Mouse (Mus musculus) thymus, adult 2 months (tissue): ENCODE data around the gene Mfap5. TPM values are rescaled to one million over a fixed set of nuclear protein-coding genes. Genes with fewer than 3 reads are reported as not detected.
"Not testable (repeated sequence)": the region's sequence is repeated elsewhere in the genome, so short reads cannot be mapped to it uniquely, and the experiment has no call there.

Source experiments
- DNase-seq: peaks from one replicate; pipeline ENCODE4 v3.0.0; 2021
- H3K27ac ChIP-seq: fragments of 200-500 bp; 2 replicates; pipeline ENCODE4 v1.5.1; 2012; ENCODE audit warnings: low read length, control low read depth; ENCODE audit not compliant: control insufficient read depth, insufficient read depth
- H3K27me3 ChIP-seq: fragments of 200-500 bp; 2 replicates; pipeline ENCODE4 v1.6.1; 2012; ENCODE audit warnings: mild to moderate bottlenecking, low read length, moderate library complexity, mixed read lengths; ENCODE audit not compliant: control insufficient read depth, insufficient read depth
- H3K36me3 ChIP-seq: fragments of 200-500 bp; 2 replicates; pipeline ENCODE4 v1.6.1; 2012; ENCODE audit warnings: mild to moderate bottlenecking, low read length, moderate library complexity; ENCODE audit not compliant: control insufficient read depth, insufficient read depth
- H3K4me1 ChIP-seq: fragments of 200-500 bp; replicated peaks from 2 replicates; pipeline ENCODE4 v1.6.1; 2012; ENCODE audit warnings: low read length; ENCODE audit not compliant: control insufficient read depth, insufficient read depth
- H3K4me3 ChIP-seq: fragments of 200-500 bp; 2 replicates; pipeline ENCODE4 v1.5.1; 2012; ENCODE audit warnings: mild to moderate bottlenecking, low read length, control low read depth, moderate library complexity; ENCODE audit not compliant: control insufficient read depth, insufficient read depth
- CTCF ChIP-seq: fragments of 200-500 bp; IDR thresholded peaks from 2 replicates; pipeline ENCODE4 v1.5.1; 2012; ENCODE audit warnings: mild to moderate bottlenecking, control low read depth, low read length, moderate library complexity, borderline replicate concordance; ENCODE audit not compliant: control insufficient read depth, poor library complexity, insufficient read depth; ENCODE audit errors: extremely low read depth
- POLR2A ChIP-seq: fragments of 200-500 bp; IDR thresholded peaks from 2 replicates; pipeline ENCODE4 v1.6.1; 2012; ENCODE audit warnings: mild to moderate bottlenecking, low read length, control low read depth, moderate library complexity; ENCODE audit not compliant: control insufficient read depth, poor library complexity, insufficient read depth; ENCODE audit errors: extremely low read depth
- WGBS: fragments of 180-500 bp; shearing (Covaris S2); methylation state at CpG from one replicate; pipeline ENCODE4 v1.1.7; 2018; 5-methylcytosine and 5-hydroxymethylcytosine counted together
- polyA plus RNA-seq: library from polyadenylated mRNA; depleted of rRNA; stranded (reverse); fragments of >200 nt; gene quantifications from 2 replicates; pipeline ENCODE4 v1.2.3, GENCODE M21; 2012

Gene Mfap5
- polyA plus RNA-seq, 1 experiment, result 26.2 TPM

DNA sequence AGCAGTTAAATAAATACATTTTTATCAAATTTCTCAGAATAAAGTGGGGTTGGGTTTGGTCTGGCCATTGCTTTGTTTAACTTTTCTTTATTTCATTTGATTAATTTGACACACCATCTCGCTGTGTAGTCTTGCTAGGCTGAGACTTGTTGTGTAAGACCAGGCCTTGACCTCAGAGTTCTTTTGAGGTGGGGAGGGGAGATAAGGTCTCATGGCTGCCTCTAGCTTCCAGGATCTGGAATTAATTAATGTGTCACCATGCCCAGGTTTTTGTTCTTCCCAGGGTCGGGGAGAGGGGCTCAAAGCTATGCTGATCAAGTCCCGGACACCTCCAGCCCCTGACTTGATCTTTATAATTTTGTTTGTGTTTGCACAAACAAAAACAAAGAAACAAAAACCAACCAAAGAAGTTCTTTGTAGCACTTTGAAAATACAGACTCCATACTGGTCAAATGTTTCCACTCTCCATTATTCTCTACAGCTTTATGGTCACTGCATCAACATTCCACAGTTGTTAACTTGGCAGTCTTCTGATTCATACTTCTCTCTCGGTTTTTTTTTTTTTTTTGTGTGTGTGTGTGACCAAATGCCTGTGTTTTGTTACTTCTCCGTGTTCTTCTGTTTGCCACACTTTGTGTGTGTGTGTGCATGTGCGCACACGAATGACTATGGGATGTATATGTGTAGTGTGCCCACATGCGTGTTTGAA, 26.0 kb downstream of the Mfap5 start:
- 92% methylated on average over 8 of the region's 8 CpGs for WGBS
- no peak for DNase-seq
- TF ChIP-seq POLR2A, result no peak
- no peak for TF ChIP-seq CTCF
- Histone ChIP-seq H3K4me1 (peaks cover 4% of the 10 kb centered on the region; the same call in 1 of the 2 replicates), H3K27ac (no peak overlapping the region), H3K36me3 (no peaks in the 10 kb centered on the region), H3K4me3 (no peak overlapping the region), H3K27me3 (no peaks in the 10 kb centered on the region)

DNA sequence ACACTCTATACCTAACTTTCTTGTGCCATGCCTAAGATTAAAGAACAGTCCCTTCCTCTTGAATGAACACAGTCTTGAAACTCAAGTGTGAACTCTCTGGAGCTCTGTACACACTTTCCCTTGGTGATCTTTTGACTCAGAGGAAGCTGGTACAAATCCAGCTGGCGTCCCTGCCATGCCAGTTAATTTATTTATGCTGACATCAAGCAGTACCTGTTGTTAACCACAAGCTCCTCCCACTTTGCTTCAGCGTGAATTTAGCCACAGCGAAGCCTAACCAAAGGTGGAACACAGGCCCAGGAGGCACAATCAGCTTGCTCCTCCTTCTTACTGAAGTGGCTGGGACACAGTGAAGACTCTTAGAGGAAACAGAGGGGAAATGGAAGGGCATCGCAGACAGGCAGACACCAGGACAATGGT, 27.2 kb downstream of the Mfap5 start:
- Histone ChIP-seq H3K4me3 (no peak overlapping the region), H3K27ac (no peak overlapping the region), H3K27me3 (no peaks in the 10 kb centered on the region), H3K4me1 (peaks cover 4% of the 10 kb centered on the region; the same call in 1 of the 2 replicates), H3K36me3 (no peaks in the 10 kb centered on the region)
- 2% methylated on average over 4 of the region's 4 CpGs for WGBS
- TF ChIP-seq POLR2A (no peak), CTCF (no peak)
- no peak for DNase-seq

DNA sequence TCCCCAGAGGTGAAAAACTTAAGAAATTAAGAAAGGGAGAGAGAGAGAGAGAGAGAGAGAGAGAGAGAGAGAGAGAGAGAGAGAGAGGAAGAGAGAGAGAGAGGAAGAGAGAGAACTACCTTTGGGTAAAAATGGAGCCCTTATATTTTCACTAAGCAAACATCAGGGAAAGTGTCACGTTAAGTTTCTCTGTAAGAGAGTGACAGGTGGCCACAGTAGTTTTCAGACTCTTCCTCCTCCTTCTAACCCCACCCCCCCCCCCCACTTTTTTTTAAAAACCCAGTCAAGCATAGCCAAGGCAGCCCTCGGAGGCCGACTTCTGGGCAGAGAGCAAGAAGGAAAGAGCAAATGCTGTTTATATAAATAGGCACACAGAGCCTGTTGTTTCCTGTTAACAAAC, 28.4 kb downstream of the Mfap5 start:
- Histone ChIP-seq H3K27ac (no peak overlapping the region), H3K4me1 (peaks cover 4% of the 10 kb centered on the region; the same call in 1 of the 2 replicates), H3K27me3 (no peaks in the 10 kb centered on the region), H3K4me3 (no peak overlapping the region), H3K36me3 (no peaks in the 10 kb centered on the region)
- no peak for TF ChIP-seq POLR2A
- no peak for TF ChIP-seq CTCF
- DNase-seq, result no peak
- WGBS, result 15% methylated on average over 3 of the region's 3 CpGs

DNA sequence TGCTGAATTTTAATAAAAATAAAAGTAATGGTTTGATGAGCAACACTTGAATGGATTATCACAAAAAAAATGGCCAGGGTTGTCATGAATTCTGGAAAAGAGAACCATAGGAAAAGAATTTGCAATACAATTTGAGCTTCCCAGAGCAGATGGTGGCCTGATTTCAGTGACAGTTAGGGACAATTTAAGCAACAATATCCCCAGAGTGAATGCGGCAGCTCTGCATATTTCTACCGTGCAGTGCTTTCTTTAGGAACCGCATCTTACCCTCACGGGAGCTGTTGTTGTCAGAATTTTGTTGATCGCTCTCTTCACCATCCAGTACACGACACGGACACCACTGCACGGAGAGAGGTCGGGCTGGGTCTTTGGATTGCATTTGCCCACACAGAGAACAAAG, 33.9 kb downstream of the Mfap5 start:
- H3K4me3 ChIP-seq, result no peak overlapping the region

DNA sequence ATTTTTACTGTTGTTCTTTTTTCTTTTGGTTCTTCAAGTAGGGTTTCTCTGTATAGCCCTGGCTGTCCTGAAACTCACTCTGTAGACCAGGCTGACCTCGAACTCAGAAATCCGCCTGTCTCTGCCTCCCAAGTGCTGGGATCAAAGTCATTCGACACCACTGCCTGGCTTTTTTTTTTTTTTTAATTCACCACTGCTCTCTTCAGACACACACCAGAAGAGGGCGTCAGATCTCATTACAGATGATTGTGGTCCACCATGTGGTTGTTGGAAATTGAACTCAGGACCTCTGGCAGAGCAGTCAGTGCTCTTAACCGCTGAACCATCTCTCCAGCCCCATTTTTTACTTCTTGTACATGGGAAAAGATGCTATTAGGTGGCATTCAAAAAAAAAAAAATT, 36.8 kb downstream of the Mfap5 start:
- H3K4me3 ChIP-seq, DNase-seq, H3K27ac ChIP-seq, H3K27me3 ChIP-seq, H3K4me1 ChIP-seq, H3K36me3 ChIP-seq: not testable (repeated sequence)
- WGBS, result 85% methylated on average over 5 of the region's 5 CpGs

More for the DNA sequence above, 33.9 kb downstream of the Mfap5 start:
- H3K27ac ChIP-seq, result no peak overlapping the region
- WGBS, result 94% methylated on average over 9 of the region's 9 CpGs
- no peaks in the 10 kb centered on the region for H3K4me1 ChIP-seq
- H3K36me3 ChIP-seq, result no peaks in the 10 kb centered on the region
- no peaks in the 10 kb centered on the region for H3K27me3 ChIP-seq
- TF ChIP-seq CTCF (no peak), POLR2A (no peak)
- no peak for DNase-seq

DNA sequence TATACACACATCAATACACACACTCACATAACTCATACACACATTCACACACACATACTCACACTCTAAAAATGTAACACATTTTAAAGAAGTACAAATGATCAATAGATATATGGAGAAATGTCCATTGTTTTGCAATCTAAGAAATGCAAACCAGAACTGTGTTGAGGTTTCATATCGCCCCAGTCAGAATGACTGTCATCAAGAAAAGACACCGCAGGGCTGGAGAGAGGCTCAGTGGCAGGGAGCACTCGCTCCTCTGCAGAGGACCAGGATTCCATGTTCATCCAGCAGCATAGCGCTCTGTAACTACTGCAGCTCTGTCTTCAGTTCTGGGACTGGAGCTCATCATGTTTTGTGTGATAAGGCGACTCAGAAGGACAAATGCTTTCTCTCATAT, 37.9 kb downstream of the Mfap5 start:
- 93% methylated on average over 5 of the region's 5 CpGs for WGBS
- DNase-seq, result no peak
- no peaks in the 10 kb centered on the region for H3K4me1 ChIP-seq
- no peak for TF ChIP-seq CTCF
- TF ChIP-seq POLR2A, result no peak
- no peaks in the 10 kb centered on the region for H3K36me3 ChIP-seq
- no peak overlapping the region for H3K4me3 ChIP-seq
- no peaks in the 10 kb centered on the region for H3K27me3 ChIP-seq
- no peak overlapping the region for H3K27ac ChIP-seq

DNA sequence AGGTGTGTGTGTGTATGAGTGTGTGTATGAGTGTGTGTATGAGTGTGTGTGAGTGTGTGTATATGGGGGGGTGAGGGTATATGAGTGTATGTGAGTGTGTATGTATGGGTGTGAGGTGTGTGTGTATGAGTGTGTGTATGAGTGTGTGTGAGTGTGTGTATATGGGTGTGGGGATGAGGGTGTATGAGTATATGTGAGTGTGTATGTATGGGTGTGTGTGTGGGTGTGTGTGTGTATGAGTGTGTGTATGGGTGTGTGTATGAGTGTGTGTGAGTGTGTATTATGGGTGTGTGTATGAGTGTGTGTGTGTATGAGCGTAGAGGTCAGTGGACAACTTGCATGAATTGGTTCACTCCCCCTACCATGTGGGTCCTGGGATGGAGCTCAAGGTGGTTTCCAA, 39.0 kb downstream of the Mfap5 start:
- no peak for DNase-seq
- H3K27me3 ChIP-seq, result no peaks in the 10 kb centered on the region
- H3K27ac ChIP-seq, result no peak overlapping the region
- 88% methylated on average over 1 of the region's 1 CpGs for WGBS
- no peak for TF ChIP-seq POLR2A
- no peak for TF ChIP-seq CTCF
- no peaks in the 10 kb centered on the region for H3K4me1 ChIP-seq
- no peak overlapping the region for H3K4me3 ChIP-seq
- no peaks in the 10 kb centered on the region for H3K36me3 ChIP-seq
